Mouse (Mus musculus): ENCODE results near the gene Hist1h1e.
"Not testable (repeated sequence)": the region's sequence is repeated elsewhere in the genome, so short reads cannot be mapped to it uniquely, and the experiment has no call there.

- TF ChIP-seq CTCF (IDR thresholded peaks at IDR 0.05; ENCODE audit: low read depth); EP300 (optimal IDR thresholded peaks at IDR 0.05): not testable (repeated sequence)
These were observed 30.5 kb downstream of the Hist1h1e start for GRCm38 (mm10) chr13:23591886-23592285.

Measured in stomach, postnatal 0 days (tissue).